Mouse (Mus musculus): ENCODE measurements around the gene Ctse.

Gene Ctse

DNA sequence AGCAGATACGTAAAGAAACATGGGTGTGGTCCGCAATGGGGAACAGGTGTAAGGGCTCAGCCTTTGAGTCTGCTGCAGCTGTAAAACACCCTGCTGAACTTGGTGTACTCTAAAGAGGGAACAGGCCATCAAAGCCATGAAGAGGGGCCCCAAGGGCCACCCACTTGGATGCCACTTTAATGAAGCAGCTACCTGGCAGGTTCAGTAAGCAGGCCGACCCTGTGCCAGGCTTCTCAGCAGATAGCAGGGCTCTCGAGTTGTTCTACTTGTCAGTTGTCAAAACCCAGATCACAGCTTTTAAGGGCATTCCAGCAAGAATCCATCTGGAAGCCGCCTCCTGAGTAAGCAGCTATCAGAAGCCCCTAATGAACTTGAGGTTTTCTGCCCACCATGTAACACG lies 17.5 kb downstream of the Ctse start:
- DNase-seq: no peak

DNA sequence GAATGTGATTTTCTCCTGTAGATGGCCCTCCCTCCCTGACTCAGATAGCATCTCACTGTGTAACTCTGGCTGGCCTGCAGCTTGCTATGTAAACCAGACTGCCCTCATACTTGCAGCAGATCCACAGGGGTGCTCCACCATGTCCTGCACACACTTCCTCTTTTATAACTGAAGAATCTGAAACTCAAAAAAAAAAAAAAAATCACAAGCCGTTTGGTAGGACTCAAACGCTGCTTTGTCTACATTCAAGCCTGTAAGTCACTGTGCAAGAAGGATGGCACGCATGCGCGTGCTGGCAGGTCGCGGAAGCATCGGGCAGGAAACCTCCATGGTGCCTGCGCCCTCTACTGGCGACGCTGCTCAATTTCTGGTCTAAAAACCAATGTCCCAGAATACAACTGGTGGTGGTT lies 19.8 kb downstream of the Ctse start:
- peak; percentile 93 for DNase-seq

DNA sequence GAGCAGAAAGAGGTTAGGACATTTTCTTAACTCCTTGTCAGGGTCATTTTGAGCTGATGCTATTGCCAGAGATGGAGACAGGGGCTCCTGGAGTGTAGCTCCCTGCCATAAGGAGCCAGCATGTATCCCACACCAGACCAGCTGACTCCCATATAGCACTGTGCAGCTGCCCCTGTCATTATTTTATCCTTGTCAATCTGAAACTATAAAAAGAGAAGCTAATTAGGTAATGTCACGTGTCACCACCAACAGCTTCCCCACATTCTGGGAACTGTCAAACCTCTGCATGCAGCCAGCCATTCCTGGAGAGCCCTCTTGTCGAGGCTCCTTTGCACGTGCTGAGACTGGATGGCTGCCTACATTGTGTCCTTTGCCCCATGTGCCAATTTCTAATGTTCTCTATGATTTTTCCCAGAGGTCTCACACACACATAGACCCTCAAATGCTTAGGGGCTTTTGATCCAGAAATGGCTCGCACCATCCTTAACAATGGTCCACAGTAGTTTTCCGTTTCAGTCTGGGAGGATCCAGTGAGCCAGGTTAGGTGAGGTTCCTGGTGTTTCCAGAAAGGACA lies 21.5 kb downstream of the Ctse start:
- no peak for DNase-seq

DNA sequence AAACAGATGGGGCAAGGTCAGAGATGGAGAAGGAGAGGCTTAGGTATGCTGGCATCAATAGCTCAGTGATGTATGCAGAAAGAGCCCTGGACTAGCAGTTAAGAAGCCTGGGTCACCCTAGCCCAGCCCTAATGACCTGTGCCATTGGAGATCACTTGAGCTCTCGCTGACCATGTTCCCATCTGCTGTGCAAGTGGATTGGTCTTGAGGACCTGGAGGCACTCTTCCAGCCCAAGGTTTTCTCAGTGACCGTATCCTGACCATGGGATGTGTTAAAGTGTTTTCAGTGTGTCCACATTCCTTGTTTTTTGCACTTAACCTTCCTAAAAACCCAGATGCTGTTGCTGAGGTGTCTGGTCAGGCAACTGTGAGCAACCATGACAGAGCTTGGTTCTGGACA lies 22.2 kb downstream of the Ctse start:
- DNase-seq: no peak

DNA sequence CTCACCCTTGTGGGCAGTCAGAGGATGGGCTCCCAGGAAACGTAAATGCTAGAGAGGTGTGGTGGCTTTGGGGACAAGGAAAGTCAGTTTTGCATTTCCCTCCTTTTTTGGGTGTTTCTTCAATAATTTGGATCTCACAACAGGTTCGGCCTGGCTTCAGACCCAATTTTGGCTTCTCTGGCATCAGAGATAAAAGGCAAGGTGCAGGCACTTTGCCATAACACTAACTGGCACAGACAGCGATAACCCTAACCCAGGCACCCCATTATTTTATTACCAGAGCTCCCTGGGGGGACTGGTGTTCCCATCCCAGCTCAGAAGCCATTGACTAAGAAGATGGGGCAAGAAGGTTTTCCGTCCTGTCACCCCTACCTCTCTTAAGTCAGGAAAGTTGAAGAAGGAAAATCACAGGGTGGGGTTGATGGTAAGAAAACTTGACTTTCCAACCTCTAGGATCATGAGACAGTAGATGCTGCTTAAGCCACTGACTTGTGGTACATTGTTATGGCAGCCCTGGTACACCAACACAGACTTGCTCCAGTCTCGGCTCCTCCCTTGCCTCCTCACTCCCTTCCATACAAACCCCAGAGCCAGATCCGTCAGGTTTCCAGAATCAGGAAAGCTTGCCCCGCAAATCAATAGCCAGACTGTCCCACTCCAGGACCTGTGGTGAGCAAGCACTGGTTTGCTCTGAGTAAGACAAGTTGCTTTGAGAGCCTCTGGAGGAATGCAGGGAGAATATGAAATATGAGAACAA lies 22.8 kb downstream of the Ctse start:
- no peak for DNase-seq

DNA sequence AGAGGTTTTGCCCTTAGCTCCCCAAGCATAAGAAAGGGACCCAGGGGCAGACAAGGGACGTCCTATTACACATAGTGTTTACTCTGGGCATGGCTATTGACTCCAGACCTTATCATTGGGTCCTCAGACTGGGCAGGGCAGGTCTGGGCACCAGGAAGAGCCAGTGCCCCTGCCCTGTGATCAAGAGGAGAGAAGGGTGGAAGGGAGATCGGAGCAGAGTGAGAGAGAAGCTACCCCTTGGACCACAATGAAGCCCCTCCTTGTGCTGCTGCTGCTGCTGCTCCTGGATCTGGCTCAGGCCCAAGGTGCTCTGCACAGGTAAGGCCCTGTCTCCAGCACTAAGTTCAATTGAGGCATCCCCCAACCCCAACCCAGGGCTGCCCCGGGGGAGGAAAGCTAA lies 23.6 kb downstream of the Ctse start:
- DNase-seq: no peak

DNA sequence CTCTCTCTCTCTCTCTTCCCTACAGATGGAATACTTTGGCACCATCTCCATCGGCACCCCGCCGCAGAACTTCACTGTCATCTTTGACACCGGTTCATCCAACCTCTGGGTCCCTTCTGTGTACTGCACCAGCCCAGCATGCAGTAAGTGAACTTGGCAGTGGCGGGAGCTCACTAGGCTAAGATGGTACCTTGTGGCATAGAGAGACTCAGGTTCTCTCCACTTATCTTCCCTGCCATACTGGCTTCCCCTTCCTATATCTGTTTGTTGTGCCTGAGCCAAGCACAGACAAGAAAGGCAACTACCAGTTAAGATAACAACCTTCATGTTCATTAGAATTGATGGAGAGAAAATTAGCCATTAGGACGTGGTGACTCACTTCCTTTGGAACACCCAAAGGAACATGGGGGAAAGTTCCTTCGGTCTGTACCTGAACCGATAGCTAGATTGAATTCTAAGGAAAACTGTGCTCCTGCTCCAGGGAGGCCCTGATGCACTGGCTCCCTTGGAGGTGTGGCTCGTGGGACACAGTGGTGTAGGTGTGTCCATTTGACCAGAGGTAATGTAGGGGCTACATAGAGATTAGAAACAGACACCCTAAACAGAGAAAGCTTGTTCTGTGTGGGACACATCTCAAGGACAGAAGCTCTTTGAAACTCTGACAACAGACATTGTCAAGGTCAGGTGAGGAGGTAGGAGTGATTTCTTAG lies 25.3 kb downstream of the Ctse start:
- no peak for DNase-seq

DNA sequence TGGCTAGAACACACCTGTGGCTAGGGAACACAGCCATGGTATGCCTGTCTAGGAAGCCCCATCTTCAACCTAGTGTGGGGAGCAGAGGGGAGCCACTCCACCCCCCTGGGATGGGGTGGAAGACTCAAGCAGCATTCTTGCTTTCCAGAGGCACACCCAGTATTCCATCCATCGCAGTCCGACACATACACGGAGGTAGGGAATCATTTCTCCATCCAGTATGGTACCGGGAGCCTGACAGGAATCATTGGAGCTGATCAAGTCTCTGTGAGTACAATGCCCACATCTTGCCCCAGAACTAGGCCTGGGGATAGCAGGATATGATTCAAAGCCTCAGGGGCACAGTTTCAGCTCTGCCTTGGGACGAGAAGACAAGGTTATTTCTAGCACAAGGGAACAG lies 26.0 kb downstream of the Ctse start:
- no peak for DNase-seq

DNA sequence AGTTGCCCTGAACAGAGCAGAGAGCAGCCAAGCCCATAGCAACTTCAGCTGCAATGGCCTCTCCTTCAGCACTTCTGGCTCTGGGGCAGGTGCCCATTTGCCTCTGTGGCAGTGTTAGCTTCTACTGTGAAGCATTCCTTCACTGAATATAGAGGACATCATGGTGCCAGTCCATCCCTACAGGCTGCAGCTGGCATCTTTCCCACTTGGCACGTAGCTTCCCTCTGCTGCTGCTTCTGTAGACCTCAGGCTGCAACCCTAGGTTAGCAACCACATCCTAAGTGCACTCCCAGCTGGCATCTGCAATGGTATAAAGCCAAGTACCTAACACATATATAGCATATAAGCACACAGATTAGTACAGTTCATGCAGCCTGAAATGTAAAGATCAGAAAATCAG lies 27.8 kb downstream of the Ctse start:
- DNase-seq: no peak

DNA sequence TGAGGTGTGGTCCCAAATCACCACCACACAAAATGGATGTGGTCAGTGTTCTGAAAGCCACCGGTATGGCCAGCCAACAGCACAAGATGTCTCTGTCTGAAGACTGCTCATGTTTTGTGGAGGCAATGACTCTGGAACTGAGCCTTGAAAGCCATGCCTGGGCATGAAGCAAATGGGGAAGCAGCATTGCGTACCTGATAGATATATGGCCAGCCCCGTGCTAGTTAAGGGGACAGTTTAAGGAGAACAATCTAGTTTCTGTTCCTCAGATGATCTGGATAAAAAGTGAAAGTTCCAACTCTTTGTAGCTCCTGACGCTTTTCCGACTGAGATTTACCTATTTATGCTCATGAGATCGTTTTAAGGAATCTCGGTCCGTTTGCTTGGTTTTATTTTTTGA lies 33.0 kb downstream of the Ctse start:
- DNase-seq: peak in 1 of 2 experiments; percentile 24

DNA sequence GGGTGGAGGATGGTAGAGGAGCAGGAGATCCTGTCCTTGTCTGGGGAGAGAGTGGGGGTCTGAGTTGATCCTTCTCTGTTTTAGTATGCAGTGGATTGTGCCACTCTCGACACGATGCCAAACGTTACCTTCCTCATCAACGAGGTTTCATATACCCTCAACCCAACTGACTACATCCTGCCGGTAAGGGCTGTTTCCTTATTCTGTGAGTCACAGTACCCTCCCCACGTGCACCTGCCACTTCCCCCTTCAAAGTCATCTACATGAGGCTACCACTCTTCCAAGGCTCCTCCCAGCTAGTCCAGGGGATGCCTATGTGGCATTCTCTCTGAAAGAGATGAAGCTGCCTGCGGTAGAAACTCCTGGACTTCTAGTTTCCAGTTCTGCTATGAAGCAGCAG lies 34.3 kb downstream of the Ctse start:
- peak; percentile 66 to 74 for DNase-seq

DNA sequence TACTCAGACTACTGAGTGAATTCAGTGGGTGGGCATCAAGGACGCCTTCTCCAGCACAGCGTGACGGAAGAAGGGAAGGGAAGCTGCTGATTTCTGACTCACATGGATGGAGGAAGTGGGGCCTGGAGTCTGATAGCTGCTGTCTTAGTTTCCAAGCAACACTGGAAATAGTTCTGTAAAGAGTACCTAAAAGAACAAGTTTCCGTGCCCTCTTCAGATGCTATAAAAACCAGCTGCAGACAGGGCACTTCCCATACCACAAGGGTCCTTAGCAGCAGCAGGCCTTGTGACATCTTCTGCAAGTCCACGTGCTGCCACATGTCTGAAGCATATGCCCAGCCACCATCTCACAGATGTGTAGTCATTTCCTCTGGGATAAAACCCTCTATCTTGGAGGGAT lies 41.5 kb downstream of the Ctse start:
- DNase-seq: no peak

DNA sequence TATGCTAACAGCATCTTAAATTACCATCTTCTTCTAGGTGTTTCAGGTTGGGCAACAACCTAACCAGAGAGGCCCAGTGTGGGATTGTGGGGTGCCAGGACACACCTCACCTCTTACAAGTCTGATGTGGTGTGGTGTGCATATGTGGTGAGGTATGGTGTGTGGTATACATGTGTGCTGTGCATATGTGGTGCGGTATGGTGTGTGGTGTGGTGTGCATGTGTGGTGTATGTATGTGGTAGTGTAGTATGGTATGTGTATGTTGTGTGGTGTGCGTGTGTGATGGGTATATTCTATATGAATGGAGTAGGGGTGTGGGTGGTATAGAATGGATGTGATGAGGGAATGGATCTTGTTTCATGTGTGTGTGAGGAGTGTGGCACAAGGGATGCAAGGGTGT lies 49.6 kb downstream of the Ctse start:
- no peak for DNase-seq

DNA sequence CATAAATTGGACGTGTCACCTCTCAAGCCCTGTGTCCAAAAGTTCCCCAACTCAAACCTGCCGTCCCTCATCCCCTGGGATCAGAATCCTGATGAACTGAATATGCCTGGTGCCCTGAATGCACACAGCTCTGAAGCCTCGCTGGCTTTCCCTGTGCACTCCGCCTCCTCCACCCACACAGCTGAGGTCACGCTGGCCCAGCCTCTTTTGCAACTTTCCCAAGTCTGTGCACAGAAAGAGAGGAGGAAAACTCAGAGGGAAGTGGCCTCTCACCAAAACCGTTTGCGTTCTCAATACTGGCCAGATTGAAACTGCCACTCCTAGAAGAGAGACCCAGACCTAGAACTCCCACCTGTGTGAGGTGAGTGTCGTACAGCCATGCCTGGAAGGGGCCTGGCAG lies 50.4 kb downstream of the Ctse start, which contains the start of gene Rab7b:
TSS of gene Rab7b (plus strand) at position 221 of the 400 bp plus-strand sequence.
- no peak for DNase-seq

DNA sequence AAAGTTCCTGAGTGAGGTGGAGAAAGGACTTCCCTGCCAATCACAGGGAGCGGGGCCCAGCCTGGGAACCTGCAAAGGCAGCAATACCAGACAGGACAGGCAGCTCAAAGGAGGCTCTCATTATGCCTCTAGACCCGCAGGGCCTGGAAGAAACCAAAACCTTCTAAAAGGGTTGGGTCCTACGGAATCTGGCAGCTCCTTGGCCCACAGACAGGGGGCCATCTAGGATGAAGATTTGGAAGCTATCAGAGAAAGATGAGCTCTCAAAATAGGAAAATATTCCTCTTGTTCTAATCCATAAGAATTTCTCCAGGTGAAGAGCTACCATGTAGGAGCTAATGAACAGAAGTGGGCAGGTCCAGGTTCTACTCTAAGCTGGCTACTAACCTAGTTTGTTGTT lies 50.9 kb downstream of the Ctse start:
- no peak for DNase-seq

DNA sequence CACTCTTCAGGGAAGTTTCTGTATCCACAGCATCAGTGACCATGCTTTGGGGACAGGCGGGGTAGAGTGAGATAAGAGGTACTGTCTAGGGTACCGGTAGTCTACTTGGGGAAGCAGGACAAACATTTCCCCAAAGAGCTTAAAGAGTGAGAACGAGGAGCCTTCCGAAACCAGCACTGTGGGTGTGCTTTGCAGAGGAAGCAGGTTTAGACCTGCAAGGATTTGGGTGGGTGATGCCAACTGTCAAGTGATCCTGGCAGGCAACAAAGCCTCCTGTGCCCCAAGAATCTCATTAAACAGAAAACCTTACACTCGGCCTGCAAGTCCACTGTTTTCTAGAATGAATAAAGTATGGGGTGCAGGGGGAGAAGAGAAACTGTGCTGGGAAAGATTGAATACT lies 51.8 kb downstream of the Ctse start:
- no peak for DNase-seq

DNA sequence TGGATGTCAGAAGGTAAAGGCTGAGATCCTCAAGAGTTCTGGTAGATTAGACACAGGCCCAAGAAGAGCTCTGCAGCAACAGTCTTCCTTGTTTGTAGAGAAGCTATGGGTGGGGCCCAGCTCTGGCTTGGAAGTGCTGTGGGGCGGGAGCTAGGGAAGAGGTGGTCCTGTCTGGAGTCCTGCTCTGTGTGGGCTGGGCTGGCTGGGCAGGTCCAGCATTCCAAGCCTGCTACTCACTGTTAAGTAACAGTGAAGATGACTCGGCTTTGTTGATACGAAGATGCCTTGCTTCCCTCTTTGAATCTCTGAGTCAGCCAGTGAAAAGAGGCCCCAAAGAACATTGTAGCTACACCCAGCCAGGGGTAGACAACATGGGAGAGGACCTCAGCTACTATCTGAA lies 52.3 kb downstream of the Ctse start:
- no peak for DNase-seq

DNA sequence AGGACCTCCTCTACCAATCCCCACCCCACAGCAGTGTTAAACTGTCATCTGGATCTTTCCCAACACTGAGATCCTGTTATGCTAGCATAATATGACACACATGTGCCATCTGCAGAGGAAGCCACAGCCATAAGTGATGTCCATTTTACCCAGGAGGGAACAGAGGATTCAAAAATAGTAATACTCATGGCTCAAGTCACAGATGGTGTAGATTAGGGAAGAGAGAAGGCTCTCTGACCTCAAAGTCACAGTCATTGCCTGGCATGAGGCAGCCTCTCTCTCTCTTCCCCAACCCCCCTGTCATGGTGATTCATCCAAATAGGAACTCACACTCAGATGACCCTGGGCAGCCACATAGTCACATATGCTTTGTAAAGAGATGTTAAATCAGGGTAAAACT lies 53.2 kb downstream of the Ctse start:
- DNase-seq: no peak

DNA sequence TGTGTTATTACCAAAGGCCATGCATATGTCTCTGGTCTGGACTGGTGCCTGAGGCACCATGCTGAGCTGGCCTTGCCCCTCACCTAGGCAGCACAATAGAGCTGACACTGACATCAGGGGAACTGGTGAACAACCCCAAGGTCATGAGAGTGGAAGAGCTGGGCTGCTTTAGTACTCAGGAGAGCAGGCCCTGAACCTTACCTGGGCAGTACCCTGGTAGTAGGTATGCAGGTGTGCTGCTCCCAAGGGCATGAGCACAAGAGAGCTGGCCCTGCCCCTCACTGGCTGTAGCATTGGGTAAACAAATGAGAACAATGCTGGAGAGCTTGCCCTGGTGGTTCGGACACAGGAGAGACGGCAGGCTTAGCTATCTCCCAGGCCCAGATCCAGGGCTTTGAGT lies 57.2 kb downstream of the Ctse start:
- no peak for DNase-seq

DNA sequence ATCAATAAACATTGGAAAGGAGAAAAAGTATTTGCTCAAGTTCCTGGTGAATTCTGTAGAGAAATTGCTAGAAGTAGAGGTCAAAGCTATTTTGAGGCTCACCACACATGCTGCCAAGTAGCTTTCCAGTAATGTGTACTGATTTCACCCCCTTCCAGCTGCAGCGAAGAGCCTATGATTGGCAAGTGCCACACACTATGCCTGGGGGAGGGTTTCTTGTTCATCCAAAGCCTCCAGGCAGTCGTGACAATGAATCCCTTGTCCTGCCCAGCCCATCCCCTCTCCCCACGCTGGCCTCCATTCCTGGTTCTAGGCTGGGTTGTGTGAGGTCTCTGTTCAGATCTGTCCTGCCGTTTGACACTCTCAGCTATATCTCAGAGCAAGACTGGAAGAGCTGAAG lies 58.2 kb downstream of the Ctse start:
- no peak for DNase-seq

DNA sequence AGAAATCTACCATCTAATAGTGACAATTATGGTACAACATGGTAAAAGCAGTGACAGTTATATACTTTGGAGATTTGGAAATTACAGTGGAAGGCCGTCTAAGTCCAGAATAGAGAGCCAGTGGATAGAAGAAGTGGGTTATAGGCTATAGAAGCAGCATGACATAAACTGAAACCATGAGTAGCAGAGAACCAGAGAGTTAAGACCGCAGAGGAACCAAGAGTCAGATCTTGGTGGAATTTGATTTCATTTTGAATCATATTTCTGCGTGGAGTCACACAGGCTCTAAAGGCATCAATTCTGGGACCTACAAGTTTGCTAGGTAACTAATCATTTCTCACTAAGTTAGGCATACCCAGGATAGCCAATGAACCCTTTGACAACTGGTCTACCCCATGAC lies 60.7 kb downstream of the Ctse start:
- DNase-seq: no peak

DNA sequence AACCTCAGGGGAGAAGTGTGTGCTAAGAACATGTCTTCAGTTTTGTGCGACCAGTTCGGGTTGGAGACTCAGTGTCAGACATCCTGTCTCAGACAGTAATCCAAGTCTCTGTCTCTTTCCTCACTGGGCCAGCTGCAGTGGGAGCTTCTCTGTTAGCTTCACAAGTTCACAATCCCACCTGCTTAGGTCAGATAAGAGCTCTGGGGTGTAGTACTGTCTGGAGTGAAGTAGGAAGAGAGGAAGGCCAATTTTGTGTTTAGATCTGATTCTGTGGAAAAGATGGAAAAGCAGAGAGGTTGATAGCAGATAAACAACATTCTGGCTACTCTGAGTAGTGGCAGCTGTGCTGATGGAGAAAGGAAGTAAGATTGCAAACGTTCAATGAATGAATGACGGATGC lies 61.5 kb downstream of the Ctse start:
- no peak for DNase-seq

DNA sequence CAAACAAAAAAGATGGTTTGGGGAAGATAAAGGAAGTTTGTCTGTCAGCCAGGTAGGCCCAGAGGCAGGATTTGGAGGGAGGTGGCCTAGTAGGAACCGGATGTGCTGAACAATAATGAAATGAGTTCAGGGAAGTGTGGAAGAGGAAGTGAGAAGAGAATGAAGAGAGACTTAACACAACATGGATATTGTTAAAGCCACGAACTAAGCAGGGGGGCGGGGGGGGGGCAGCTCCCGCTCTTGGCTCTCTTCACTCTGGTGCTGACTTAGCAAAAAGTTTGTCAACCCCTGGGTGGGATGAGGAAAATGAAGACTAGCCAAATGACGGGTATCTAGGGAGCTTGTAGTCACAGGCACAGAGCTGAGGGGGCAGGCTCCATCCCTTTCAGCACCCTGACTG lies 62.3 kb downstream of the Ctse start:
- DNase-seq: peak in 1 of 2 experiments; percentile 21

DNA sequence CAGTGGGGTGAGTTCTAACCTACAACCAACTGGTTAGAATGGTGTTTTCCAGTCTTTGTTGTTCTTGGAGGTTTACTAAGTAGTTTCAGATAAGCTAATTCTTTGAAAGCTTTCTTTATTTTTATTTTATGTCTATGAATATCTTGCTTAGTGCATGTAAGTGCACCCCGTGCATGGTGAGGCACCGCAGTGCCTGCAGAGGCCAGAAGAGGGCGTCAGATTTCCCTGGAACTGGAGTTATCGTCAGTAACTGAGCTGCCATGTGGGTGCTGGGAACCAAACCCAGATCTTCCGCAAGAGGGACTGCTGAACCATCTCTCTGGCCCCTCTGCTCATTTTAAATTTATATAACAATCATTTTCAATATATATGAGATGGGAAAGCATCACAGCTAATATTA lies 63.3 kb downstream of the Ctse start:
- DNase-seq: peak in 1 of 2 experiments; percentile 30
